Mouse (Mus musculus) kidney, postnatal 4 days (tissue): ENCODE data around the gene Socs4.

Source experiments
- DNase-seq, 2 experiments: peaks; one replicate each; pipeline ENCODE4 v3.0.0; 2021; ENCODE audit warnings: mixed read lengths in 2 of 2

Gene Socs4

DNA sequence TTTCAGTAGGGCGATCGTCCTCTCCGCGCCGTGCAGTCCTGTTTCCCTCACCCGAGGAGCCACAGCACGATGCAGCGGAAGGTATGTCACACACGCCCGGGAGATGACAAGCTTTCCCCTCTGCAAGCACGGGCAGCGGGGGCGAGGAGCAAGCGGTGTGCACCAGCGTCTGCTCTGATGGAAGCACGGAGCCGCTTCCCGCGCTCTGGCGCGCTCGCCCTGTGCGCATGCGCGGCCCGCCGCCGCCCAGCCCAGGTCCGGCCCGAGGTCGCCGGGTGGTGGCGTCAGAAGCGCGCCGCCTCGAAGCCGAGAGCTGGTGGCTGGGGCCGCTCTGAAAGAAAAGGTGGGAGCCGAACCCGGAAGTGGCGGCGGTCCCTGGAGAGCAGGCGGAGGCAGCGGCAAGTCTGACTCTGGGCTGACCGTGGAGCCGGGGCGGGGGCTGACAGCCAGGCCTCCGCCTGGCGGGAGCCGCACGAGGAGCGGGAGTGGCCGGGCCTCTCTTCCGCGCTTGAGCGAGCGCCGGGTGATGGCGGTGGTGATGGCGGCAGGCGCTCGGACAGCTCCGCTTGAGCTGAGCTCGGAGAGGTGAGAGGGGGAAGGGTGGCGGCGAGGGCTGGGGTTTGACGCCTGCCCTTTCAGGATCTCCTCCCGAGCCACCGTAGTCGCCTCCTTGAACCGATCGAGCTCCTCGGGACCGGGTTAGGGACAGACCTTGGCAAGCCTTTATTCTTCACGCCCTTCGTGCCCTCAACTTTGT lies at the start of gene Socs4, which contains the start of gene Wdhd1:
Gene Socs4 (plus strand): TSS at position 295 of the 757 bp plus-strand sequence.
Gene Wdhd1 (minus strand): TSS at position 221 of the 757 bp plus-strand sequence.
- peak; percentile 96 to 98 for DNase-seq

DNA sequence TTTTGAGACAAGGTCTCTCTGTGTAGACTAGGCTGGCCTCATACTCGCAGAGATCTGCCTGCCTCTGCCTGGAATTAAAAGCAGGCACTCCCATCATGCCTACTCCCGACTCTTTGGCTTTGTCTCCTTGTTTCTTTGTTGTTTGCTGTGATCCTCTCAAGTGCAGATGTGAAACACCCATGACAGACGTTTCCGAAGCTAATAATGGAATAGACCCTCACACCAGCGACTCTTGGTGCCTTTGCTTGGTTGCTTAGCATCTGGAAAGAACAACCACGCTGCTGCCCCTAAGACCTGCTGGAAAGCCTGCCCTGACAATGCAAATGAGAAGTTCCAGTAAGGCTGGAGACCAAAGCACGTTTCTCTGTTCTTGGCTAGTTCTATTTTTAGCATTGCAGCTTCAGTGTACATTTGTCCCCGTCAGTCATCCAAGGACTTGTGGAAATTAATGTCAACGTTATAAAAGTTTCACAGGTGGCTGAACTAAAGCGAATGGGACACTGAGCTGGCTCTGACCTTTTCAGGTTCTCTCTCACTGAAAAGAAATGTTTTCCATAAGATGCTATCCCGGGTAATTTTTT lies 46.8 kb upstream of the Socs4 start:
- DNase-seq: no peak

DNA sequence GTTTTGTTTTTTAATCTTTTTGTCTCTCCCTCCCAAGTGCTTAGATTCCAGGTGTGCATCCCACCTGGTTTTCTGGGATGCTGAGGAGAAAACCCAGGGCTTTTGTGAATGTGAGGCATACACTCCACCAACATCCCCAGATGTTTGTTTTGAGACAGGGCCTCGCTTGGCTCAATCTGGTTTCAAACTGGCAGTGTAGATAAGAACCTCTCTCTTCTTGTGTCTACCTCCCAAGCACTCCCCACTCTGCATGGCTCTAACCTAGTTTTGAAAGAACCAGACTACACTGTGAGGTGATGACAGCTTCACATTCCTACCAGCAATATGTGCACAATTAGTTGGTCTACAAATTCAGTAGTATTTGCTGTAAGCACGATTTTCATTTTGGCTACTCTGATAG lies 43.1 kb upstream of the Socs4 start:
- DNase-seq: no peak

DNA sequence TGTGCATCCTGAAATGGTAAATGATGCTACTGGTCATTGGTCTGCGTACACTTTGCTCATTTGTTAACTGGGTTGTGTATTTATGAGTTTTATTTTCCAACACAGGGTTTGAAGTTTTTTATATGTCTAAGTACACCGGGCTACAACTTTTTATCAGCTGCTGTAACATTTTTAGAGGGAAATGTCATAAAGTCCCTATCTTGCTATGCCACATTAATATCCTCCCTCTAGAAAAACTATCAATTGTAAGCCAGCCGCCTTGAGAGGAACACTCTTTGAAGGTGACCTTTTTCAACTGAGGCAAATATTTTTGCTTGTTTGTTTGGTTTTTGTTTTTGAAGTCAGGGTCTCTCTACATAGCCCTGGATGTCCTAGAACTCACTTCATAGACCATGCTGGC lies 42.7 kb upstream of the Socs4 start:
- no peak for DNase-seq

DNA sequence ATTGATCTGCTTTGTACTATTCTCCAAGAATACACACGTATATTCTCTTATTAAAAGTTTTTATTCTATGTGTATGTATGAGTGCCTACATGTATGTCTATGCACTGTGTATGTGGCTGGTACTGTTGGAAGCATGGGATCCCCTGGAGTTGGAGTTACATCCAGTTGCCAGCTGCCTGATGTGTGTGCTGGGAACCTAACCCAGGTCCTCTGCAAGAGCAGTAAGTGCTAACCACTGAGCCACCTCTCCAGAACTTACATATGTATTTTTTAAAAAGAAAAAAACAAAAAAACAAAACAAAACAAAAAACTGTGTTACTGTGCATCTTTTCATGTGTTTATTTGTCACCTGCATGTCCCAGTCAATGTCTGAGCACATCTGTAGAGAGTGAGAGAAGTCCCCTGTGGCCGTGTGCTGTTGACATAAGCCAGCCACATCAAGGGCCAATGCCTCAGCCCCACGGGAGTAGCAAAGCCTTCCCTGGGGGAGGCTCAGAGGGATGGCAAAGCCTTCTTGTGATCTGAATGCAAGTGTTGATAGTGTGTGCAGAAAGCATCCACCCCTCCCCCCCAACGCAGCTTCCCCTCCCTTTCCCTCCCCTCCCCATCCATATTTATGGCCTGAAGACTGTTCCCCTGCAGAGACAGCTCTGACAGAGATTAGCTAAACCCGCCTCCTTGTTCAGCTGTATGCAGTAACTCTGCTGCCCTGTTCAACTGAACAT lies 42.0 kb upstream of the Socs4 start:
- no peak for DNase-seq

DNA sequence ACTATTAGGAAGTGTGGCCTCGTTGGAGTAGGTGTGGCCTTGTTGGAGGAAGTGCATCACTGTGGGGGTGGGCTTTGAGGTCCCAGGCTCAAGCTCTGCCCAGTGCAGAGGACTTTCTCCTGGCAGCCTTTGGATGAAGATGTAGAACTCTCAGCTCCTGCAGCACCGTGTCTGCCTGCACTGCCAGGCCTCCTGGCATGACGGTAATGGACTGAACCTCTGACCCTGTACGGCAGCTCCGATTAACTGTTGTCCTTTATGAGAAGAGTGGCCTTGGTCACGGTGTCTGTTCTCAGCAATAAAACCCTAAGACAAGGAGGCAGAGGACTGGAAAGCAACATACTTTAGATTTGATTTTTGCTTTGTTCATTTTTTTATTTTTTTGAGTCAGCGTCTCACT lies 40.2 kb upstream of the Socs4 start:
- no peak for DNase-seq

DNA sequence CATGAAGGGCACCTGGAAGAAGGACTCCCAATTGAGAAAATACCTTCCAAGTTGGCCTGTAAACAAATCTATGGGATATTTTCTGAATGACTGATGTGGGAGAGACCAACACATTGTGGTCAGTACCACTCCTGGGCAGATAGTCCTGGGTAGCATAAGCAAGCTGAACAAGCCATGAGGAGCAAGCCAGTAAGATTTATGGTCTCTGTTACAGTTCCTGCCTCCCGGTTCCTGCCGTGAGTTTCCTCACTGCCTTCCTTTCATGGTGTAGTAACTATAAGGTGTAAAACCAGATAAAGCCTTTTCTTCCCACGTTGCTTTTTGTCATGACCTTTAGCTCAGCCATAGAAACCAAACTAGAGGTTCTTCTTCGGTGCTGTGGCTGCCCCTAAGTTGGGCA lies 39.4 kb upstream of the Socs4 start:
- no peak for DNase-seq

DNA sequence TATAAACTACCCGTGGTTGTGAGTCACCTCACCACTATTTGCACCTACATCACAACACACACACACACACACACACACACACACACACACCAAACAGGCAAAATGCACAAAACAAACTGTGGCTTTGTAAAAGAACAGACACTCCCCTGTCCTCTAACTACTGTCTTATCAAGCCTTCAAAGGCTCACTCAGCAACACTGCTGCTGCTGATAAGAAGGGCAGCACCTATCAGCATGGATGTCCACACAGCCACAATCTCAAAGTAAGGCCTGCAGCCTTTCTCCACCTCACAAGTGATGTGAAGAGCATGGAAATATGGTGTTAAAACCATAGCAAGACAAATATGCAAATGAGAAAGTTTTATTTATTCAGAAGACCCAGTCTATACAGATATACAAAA lies 36.1 kb upstream of the Socs4 start:
- DNase-seq: no peak

DNA sequence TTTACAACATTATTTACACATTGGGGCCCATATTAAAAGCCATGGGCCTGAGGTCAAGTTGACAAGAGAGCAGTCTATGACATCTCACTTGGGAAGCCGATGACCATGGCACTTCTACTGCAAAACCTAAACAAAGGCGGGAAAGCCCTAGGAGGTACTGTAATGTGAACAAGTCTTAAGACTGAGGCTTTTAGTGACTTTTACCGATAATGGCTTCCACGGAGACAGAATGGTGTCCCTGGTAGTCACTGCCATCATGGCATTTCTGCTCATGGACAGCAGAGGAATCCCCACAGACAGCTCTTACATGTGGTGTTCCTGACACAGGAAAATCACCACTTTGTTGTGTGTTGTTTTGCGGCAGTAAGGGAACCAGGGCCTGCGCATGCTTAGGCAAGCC lies 35.7 kb upstream of the Socs4 start:
- DNase-seq: no peak

DNA sequence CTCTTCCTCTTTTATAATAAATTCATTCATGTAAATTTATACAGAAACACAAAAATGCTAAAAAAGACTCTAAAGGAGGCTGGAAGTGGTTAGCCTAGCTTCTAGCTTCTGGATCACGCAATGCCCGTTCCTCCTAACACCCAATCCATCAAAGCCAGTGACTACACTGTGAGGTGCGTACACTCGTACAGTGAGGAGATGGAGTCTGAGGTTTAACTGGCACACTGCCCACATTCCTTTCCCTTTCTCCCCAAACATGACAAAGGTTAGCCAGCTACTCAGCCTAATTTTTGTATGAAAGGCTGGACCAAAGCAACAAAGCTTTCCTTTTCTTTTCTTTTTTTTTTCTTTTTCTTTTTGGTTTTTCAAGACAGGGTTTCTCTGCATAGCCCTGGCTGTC lies 34.0 kb upstream of the Socs4 start:
- no peak for DNase-seq

DNA sequence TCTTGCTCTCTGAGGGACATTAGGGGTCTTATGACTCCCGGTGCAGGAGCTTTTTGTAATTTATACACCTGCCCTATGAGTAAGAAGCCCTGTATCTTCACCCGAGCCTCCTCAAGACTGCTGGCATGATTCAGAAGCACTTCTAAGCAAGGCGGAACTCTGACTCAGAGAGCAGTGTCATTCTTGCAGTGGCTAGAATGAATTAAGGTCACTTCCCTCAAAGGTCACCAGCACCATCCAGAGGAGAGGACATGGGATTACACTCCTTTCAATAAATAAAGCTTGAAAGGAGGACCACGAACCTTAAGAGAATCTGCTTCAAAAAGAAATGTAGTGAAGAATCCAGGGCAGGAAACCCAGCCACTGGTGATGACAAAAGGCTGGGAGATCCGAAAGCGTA lies 26.9 kb upstream of the Socs4 start:
- DNase-seq: no peak

DNA sequence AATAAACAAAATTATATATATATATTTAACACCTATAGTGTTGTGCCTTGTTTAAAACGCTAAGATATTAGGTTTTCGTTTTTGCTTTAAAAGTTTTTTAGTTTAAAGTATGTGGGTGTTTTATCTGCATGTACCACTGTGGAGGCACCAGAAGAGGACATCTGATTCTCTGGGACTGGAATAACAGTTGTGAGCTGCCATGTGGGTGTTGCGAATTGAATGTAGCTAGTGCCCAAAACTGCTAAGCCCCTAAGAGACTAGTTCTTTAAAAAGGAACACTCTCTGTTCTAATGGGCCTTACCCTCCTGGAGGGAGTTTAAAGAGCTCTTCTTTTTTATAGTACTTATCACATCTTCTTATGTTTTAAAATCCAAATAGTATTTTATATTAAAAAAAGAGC lies 11.9 kb upstream of the Socs4 start:
- DNase-seq: no peak

DNA sequence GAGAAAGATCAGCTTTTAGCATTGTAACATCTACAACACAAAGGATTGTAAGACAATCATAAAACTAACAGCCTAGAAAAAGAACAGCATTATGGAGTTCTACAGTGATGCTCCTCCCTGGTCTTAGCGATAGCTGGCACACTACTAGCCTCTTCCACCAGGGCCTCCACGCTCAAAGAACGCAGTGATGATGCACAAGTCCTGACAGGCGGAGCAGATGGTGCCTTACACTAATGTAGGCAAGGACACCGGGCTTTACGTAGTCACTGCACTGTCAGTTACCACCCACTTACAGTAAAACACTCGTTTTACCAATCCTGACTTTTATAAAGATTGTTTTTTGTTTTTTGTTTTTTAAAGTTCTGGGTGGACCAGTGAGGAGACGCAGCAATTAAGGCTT lies 10.9 kb upstream of the Socs4 start:
- DNase-seq: no peak

DNA sequence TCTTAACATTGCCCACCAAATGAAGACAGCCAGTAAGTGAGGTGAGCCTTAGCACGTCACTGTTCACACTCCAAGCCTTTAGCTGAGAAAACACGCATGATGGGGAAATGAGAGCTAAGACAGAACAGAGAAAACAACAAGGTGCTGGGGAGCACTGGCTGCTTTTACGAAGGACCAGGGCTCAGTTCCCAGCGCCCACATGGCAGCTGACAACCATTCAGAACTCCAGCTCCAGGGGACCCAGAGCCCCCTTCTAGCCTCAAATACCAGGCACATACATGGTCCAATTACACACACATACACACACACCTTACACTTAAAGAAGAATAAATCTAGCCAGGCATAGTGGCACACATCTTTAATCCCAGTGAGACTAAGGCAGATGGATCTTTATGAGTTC lies 7.7 kb upstream of the Socs4 start:
- DNase-seq: no peak

DNA sequence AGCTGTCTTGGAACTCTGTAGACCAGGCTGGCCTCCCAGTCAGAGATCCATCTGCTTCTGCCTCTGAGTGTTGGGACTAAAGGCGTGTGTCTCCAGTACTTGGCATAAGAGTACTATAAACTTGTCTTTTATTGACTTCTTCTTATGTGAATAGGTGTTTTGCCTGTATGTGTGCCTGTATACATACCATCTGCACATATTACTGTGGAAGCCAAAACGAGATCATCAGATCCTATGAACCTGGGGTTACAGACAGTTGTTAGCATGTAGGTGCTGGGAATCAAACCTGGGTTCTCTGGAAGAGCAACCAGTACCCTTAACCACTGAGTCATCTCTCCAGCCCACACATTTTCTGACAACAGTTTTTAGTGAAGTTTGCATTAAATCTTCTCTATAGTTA lies 7.0 kb upstream of the Socs4 start:
- DNase-seq: no peak

DNA sequence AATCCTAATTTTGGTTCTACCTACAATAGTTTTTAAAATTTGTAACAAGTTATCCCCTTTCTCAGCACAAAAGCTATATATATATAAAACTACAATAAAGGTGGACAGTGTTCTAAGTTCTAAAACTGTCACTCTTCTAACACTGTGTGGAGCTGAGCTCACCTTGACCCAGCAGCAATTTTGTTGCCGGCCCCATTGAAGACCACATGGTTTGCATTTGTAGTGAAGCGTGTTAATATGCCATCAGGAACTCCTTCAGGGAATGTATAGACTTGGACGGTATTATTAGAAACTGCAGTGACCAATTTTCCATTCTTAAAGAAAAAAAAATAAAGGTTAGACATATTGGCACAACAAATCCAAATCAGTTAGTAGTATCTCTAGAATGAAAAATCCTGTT lies 3.0 kb upstream of the Socs4 start:
- DNase-seq: no peak

DNA sequence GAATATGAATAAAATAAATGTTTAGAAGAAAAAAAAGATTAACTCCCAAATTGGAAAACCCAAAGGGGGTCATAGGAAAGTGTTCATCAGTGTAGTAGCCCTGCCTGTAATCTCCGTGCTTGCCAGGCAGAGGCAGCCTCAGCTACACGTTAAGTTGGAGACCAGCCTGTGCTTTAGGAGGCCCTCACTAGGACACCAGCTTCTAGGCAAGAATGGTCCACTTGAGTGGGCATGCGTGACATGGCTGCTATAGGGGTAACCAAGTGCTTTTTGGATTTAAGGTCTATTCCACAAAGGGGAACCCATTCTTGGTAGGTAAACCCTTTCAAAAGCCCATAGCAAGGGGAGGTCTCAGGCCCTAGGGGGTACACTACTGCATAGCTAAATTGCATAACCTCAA lies 1.3 kb upstream of the Socs4 start:
- DNase-seq: no peak

DNA sequence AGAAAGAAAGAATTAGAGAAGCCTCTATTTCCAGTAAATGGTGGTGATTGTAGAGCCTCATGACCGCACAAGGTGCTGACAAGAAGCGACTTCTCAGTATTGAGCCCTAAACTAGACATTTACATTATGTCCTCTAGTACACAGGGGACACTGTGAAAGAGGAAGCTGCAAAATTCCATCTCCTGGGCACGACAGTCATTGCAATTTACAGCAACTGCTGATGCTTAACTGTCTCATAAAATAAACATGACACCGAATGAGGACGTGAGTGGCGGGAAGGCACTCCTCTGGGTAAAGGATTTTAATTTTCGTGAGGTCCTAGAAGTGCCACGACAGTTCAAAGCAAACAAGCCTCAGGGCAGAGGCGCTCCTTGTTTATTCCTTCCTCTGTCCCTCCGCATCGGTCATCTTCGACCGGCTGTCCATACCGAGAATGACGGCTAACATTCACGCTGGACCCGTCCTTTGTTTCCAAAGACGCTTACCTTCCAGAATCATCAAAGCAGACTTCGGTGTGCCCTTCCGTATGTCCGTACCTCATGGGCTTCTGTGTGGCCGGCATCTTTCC lies 611 bp upstream of the Socs4 start:
- no peak for DNase-seq

DNA sequence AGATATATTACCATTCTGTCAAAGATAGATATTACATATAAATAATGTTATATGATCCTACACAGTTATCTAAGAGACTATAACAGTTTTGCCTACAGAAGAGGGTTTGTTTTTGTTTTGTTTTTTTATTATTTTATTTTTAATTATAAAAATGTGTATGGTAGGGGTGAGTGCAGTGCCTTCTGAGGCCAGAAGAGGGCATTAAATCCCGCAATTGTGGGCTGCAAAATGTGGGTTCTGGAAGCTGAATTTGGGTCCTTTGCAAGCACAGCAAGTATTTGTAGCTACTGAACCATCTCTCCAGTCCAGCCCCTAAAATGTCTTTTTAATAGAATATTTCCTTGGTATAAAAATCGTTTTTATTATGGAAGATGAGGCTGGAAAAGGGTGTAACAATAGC lies 2.3 kb downstream of the Socs4 start:
- no peak for DNase-seq

DNA sequence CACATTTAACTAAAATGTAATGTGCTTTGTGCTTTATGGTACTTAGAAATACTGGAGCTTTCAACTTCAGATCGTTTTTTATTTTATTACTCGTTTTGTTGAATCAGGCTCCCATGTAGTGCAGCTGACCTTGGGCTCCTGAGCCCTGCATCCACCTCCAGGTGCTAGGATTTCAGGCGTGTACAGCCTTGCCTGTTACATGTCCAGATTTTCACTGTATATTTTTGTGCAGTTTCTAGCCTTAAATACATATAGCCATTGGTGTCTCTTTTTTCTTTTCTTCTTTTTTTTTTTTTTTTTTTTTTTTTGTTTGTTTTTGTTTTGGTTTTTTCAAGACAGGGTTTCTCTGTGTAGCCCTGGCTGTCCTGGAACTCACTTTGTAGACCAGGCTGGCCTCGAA lies 4.8 kb downstream of the Socs4 start:
- DNase-seq: no peak

DNA sequence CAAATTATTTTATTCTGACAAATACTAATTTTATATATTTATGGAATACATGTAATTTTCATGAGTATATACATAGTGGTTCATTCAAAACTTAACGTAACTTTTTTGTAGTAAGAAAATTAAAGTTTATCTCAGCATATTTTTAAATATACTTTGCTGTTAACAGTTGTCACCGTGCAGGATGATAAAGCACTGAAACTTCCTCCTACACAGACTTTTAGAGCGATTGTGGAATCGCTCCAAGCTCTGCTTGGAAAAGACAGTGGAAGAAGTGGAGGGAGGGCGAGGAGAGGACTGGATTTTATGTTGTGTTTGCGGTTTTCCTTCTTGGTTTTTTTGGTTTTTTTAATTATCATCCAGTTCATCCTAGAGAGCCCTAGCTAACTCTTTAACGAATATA lies 6.8 kb downstream of the Socs4 start:
- no peak for DNase-seq

DNA sequence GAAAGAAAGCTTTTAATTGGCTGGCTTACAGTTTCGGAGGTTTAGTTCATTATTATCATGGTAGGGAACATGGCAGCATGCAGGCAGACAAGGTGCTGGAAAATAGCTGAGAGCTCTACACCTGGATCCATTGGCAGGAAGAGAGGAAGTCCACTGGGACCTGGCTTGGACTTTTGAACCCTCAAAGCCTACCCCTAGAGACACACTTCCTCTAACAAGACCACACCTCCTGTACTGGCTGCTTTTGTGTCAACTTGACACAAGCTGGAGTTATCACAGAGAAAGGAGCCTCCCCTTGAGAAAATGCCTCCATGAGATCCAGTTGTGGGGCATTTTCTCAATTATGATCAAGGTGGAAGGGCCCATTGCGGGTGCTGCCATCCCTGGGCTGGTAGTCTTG lies 8.5 kb downstream of the Socs4 start:
- DNase-seq: no peak

DNA sequence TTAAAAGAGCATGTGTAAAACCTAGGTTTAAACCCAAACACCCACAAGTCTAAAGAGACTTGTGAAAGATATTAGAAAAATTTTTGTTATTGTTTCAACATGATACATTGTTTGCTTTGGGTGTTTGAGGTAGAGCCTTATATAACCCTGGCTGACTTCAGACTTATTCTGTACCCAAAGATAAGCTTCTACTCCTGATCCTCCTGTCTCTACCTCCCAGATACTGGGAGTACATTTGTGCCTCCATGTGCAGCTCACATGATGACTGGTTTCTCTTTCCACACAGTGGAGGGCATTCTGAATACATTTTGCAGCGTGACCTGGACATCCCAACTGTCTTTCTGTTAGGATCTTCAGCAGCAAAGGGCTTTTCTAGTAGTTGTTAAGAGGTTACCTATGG lies 9.5 kb downstream of the Socs4 start:
- DNase-seq: no peak

DNA sequence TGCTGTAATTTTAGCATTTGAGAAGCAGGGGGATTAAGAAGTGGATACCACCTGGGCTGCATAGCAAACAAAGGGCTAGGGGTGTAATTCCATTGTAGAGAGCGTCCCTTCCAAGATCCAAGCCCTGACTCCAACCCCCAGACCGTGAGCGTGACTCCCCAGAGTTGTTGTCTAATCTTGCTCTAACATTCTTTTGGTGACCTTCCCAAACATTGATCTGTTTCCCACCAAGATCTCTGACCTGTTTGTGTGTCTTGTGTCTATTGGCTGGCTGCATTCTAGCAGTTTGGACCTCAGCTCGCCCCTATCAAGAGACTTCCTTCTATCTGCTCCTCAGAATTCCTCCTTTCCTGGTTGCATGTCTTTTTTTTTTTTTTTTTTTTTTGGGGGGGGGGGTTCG lies 10.3 kb downstream of the Socs4 start:
- DNase-seq: no peak
